Mouse (Mus musculus): Measurements from ENCODE around the gene Peli1. TPM values are rescaled to one million over a fixed set of nuclear protein-coding genes. Genes with fewer than 3 reads are reported as not detected.

Gene Peli1
- total and polyA plus RNA-seq, 2 experiments from 2014 or later: 37.3 to 37.7 TPM

DNA sequence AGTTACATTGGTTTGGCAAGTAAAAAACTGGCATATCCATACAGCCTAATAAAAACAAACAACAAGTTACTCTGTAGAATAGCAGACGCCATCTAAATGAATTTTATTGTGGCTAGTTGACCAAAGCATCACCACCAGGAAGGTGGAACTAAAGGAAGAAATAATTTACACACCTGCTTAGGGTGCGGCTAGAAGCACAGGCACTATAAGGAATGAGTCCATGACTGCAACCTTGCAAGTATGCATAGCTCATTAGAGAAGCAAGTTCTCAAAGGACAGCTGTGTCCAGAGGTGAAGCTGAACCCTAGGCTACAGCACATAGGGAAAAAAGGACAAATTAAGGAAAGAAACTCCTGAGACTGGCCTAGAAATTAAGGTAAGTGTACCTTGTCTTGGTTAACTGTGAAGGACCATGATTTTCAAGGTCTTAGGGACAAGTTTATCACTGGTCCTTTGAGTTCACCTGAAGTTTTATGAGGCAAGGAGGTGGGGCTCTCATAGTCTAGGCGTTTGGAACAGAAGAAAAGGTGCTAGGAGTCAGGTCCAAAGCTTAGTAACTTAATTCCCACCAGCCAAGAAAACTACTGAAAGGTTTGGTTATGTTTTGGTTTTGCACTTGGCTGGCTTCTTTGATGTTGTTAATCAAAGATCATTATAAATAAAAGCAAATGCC is 25.7 kb downstream of the Peli1 start:
- DNase-seq (ENCODE audit: low spot score) (no peak), ATAC-seq (ENCODE audit: low FRiP score) (no peak)
- no peak overlapping the region for H3K9ac ChIP-seq (replicated peaks; ENCODE audit: low read length, poor library complexity, severe bottlenecking)
- H3K27ac ChIP-seq (ENCODE audit: low read depth, low read length): no peak overlapping the region
- H3K9me3 ChIP-seq (ENCODE audit: low read length): no peaks in the 10 kb centered on the region
- no peaks in the 10 kb centered on the region for H3K27me3 ChIP-seq (ENCODE audit: insufficient read depth, low read length)
- no peak overlapping the region for H3K4me2 ChIP-seq (ENCODE audit: low read depth, low read length, poor library complexity, severe bottlenecking)
- H3K4me1 ChIP-seq (ENCODE audit: insufficient read depth, low read length): no peaks in the 10 kb centered on the region; the same call in 1 of the 2 replicates
- H3K36me3 ChIP-seq (ENCODE audit: insufficient read depth, low read length): no peaks in the 10 kb centered on the region
- WGBS: 89% methylated on average over 3 of the region's 3 CpGs
- H3K4me3 ChIP-seq (ENCODE audit: low read depth, low read length): no peak overlapping the region
- no peak for TF ChIP-seq CTCF (IDR thresholded peaks at IDR 0.05)

DNA sequence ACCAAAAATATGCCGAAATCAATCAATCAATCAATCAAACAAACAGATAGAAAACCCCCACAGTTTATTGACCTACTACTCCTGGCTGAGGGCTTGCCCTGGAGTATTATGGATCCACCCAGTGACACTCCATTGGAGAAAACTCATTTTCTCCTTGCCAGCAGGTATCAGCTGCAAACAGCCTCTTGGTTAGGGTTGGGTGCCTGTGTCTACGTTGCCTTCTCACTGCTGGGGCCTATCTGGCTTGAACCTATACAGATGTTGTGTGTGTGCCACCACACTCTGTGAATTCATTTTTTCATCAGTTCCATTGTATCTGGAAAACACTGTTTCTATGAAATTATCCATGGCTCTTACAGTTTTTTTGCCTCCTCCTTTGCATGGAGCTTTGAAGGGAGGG is 30.6 kb downstream of the Peli1 start:
- no peak overlapping the region for H3K4me3 ChIP-seq (ENCODE audit: low read depth, low read length)
- no peaks in the 10 kb centered on the region for H3K4me1 ChIP-seq (ENCODE audit: insufficient read depth, low read length)
- no peak for DNase-seq (ENCODE audit: low spot score)
- H3K27ac ChIP-seq (ENCODE audit: low read depth, low read length): no peak overlapping the region
- H3K4me2 ChIP-seq (ENCODE audit: low read depth, low read length, poor library complexity, severe bottlenecking): no peak overlapping the region
- TF ChIP-seq CTCF (IDR thresholded peaks at IDR 0.05): no peak
- H3K9ac ChIP-seq (replicated peaks; ENCODE audit: low read length, poor library complexity, severe bottlenecking): no peak overlapping the region
- no peaks in the 10 kb centered on the region for H3K36me3 ChIP-seq (ENCODE audit: insufficient read depth, low read length)
- no peaks in the 10 kb centered on the region for H3K9me3 ChIP-seq (ENCODE audit: low read length)
- WGBS: 95% methylated on average over 2 of the region's 2 CpGs
- H3K27me3 ChIP-seq (ENCODE audit: insufficient read depth, low read length): no peaks in the 10 kb centered on the region
- ATAC-seq (ENCODE audit: low FRiP score): no peak

DNA sequence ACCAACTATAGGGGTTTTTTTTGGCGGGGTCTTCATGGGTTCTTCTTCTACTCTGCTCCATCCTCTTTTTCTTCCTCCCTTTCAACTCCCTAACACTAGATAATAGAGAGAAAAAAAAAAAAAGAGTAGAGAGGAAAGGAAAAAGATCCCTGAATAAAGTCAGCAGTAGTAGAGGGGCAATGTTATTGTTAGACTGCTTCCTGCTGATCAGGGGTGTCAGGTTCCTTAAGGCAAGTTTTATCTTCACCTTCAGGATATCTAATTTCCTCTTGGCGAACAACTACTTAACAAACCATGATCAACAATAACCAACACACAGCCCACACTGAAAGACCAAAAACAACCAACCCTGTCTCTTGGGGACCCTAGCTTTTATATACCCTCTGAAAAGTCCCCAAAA is 31.3 kb downstream of the Peli1 start:
- Histone ChIP-seq H3K27ac (ENCODE audit: low read depth, low read length) (no peak overlapping the region), H3K9me3 (ENCODE audit: low read length) (no peaks in the 10 kb centered on the region), H3K36me3 (ENCODE audit: insufficient read depth, low read length) (no peaks in the 10 kb centered on the region), H3K4me2 (ENCODE audit: low read depth, low read length, poor library complexity, severe bottlenecking) (no peak overlapping the region), H3K4me3 (ENCODE audit: low read depth, low read length) (no peak overlapping the region), H3K9ac (replicated peaks; ENCODE audit: low read length, poor library complexity, severe bottlenecking) (no peak overlapping the region), H3K27me3 (ENCODE audit: insufficient read depth, low read length) (no peaks in the 10 kb centered on the region), H3K4me1 (ENCODE audit: insufficient read depth, low read length) (no peaks in the 10 kb centered on the region)
- WGBS: 73% methylated on average over 2 of the region's 2 CpGs
- no peak for TF ChIP-seq CTCF (IDR thresholded peaks at IDR 0.05)
- DNase-seq (ENCODE audit: low spot score): no peak
- no peak for ATAC-seq (ENCODE audit: low FRiP score)

DNA sequence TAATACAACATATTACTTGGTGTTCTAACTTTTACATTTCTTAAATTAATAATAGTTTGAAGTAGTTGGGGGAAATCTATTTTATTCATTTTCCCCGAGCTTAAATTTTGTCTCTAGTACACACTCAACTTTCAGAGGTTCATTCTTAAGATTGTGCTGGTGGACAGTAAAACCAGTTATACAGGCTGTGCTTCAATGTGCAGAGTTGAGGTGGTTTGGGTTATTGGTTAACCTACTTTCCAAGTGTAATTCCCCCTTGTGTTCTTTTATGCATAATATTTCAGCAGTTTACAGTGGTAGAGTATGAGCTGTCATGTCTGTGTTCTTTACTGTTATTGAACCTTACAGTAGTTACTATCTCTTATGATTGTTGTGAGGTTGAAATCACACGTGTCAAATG is 40.6 kb downstream of the Peli1 start:
- no peak for TF ChIP-seq CTCF (IDR thresholded peaks at IDR 0.05)
- 84% methylated on average over 2 of the region's 2 CpGs for WGBS
- Histone ChIP-seq H3K36me3 (ENCODE audit: insufficient read depth, low read length) (0 out of 2 replicates have a peak, but pooled peaks cover 3% of the 10 kb centered on the region), H3K27ac (ENCODE audit: low read depth, low read length) (no peak overlapping the region), H3K4me3 (ENCODE audit: low read depth, low read length) (no peak overlapping the region), H3K4me1 (ENCODE audit: insufficient read depth, low read length) (no peaks in the 10 kb centered on the region), H3K4me2 (ENCODE audit: low read depth, low read length, poor library complexity, severe bottlenecking) (no peak overlapping the region), H3K9ac (replicated peaks; ENCODE audit: low read length, poor library complexity, severe bottlenecking) (no peak overlapping the region), H3K9me3 (ENCODE audit: low read length) (no peaks in the 10 kb centered on the region), H3K27me3 (ENCODE audit: insufficient read depth, low read length) (no peaks in the 10 kb centered on the region)
- DNase-seq (ENCODE audit: low spot score) (no peak), ATAC-seq (ENCODE audit: low FRiP score) (no peak)

DNA sequence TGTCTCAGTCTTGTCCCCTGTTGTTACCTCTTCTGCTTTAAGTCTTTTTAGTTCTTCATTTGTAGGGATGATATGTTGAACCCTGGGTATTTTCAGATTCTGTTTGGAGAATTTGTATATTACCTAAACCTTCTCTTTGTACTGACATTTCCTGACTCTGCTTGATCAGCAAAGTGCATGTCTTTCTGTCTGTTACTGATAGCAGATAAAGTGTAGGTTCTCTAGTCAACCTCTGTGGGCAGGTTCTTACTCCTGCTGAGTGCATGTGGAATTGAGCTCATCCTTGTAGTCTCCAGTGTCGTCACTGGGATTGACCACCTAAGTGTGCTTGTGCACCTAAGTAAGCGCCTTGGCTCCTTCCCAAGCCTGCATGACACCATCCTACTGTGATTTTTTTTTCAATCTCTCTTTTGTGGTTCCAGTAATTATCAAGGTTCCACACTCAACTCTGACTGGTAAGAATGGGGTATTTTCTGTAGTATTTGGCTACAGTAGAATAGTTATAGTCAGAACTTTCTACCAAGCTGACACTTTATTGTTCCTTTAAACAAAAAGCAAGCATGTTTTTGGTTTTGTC is 43.9 kb downstream of the Peli1 start:
- no peaks in the 10 kb centered on the region for H3K9me3 ChIP-seq (ENCODE audit: low read length)
- H3K27ac ChIP-seq (ENCODE audit: low read depth, low read length): no peak overlapping the region
- H3K4me3 ChIP-seq (ENCODE audit: low read depth, low read length): no peak overlapping the region
- H3K9ac ChIP-seq (replicated peaks; ENCODE audit: low read length, poor library complexity, severe bottlenecking): no peak overlapping the region
- H3K4me1 ChIP-seq (ENCODE audit: insufficient read depth, low read length): no peaks in the 10 kb centered on the region
- no peak for DNase-seq (ENCODE audit: low spot score)
- 74% methylated on average over 2 of the region's 2 CpGs for WGBS
- no peaks in the 10 kb centered on the region for H3K27me3 ChIP-seq (ENCODE audit: insufficient read depth, low read length)
- TF ChIP-seq CTCF (IDR thresholded peaks at IDR 0.05): no peak
- H3K36me3 ChIP-seq (ENCODE audit: insufficient read depth, low read length): peaks cover 11% of the 10 kb centered on the region; the same call in 1 of the 2 replicates
- H3K4me2 ChIP-seq (ENCODE audit: low read depth, low read length, poor library complexity, severe bottlenecking): no peak overlapping the region
- no peak for ATAC-seq (ENCODE audit: low FRiP score)

DNA sequence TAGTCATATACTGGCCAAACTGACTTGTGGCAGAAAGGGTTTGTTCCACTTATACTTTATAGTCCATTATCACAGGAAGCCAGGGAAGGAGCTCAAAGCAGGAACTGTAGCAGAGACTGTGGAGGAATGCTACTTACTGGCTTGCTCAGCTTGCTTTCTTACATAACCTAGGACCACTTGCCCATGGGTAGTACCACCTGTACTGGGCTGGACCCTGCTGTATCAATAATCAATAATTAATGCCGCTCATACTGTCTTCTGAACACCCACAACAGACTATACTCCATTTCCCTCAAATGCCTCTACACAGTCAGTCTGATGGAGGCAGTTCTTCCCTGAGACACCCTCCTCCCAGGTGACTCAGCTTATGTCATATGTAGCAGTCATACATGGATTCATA is 48.4 kb downstream of the Peli1 start:
- no peak for TF ChIP-seq CTCF (IDR thresholded peaks at IDR 0.05)
- no peak for ATAC-seq (ENCODE audit: low FRiP score)
- no peak for DNase-seq (ENCODE audit: low spot score)
- Histone ChIP-seq H3K27me3 (ENCODE audit: insufficient read depth, low read length) (no peaks in the 10 kb centered on the region), H3K27ac (ENCODE audit: low read depth, low read length) (no peak overlapping the region), H3K4me3 (ENCODE audit: low read depth, low read length) (no peak overlapping the region), H3K9me3 (ENCODE audit: low read length) (no peaks in the 10 kb centered on the region), H3K4me2 (ENCODE audit: low read depth, low read length, poor library complexity, severe bottlenecking) (no peak overlapping the region), H3K4me1 (ENCODE audit: insufficient read depth, low read length) (no peaks in the 10 kb centered on the region), H3K9ac (replicated peaks; ENCODE audit: low read length, poor library complexity, severe bottlenecking) (no peak overlapping the region), H3K36me3 (ENCODE audit: insufficient read depth, low read length) (peaks cover 22% of the 10 kb centered on the region)
- 96% methylated on average over 1 of the region's 1 CpGs for WGBS

Data from midbrain, postnatal 0 days (tissue).